Mouse (Mus musculus) ES-E14 (cell line): ENCODE measurements at regions not wholly inside any gene's neighbourhood (a gene's known extent, or its start where the extent isn't known, plus 50 kb on each side); places are given as distances from the start of the nearest gene placed in this dataset.

Source experiments
- DNase-seq: peaks from one replicate; pipeline ENCODE4 v3.0.0-alpha.2; 2013; ENCODE audit warnings: low read depth, low spot score
- H3K27ac ChIP-seq: 2 replicates; pipeline ENCODE4 v1.5.1; 2012; ENCODE audit warnings: low read depth, mild to moderate bottlenecking, low read length, moderate library complexity, mixed read lengths; ENCODE audit not compliant: poor library complexity, insufficient read depth, severe bottlenecking
- H3K36me3 ChIP-seq: 2 replicates; pipeline ENCODE4 v1.6.1; 2012; ENCODE audit warnings: mild to moderate bottlenecking, low read length, moderate library complexity, mixed read lengths; ENCODE audit not compliant: control insufficient read depth, poor library complexity, insufficient read depth, severe bottlenecking
- H3K4me1 ChIP-seq, 2 experiments: fragments of 150-350 bp in 1 of 2; sonication (generic) in 1 of 2; 2 replicates each; pipeline ENCODE4 v1.6.1; 2012; ENCODE audit warnings: low read length in 2 of 2, mild to moderate bottlenecking in 1 of 2, mixed read lengths in 1 of 2; ENCODE audit not compliant: control insufficient read depth in 2 of 2, insufficient read depth in 2 of 2, poor library complexity in 1 of 2
- H3K4me3 ChIP-seq, 2 experiments: fragments of 150-350 bp in 1 of 2; sonication (generic) in 1 of 2; 2 replicates each; pipeline ENCODE4 v1.5.1; 2012; ENCODE audit warnings: low read length in 2 of 2, low read depth in 1 of 2, mild to moderate bottlenecking in 1 of 2, mixed read lengths in 1 of 2; ENCODE audit not compliant: insufficient read depth in 1 of 2, poor library complexity in 1 of 2, severe bottlenecking in 1 of 2
- H3K9ac ChIP-seq: 2 replicates; pipeline ENCODE4 v1.6.1; 2012; ENCODE audit warnings: low read depth, mild to moderate bottlenecking, low read length, mixed read lengths; ENCODE audit not compliant: poor library complexity, insufficient read depth, severe bottlenecking
- H3K9me3 ChIP-seq: fragments of 150-350 bp; sonication (generic); 2 replicates; pipeline ENCODE4 v1.6.1; 2012; ENCODE audit warnings: low read depth, mild to moderate bottlenecking, low read length; ENCODE audit not compliant: control insufficient read depth, insufficient read depth
- HCFC1 ChIP-seq: IDR thresholded peaks from 2 replicates; pipeline ENCODE4 v1.6.1; 2012; ENCODE audit warnings: low read length, inconsistent platforms, borderline replicate concordance; ENCODE audit not compliant: insufficient read depth
- MAFK ChIP-seq: IDR thresholded peaks from 2 replicates; pipeline ENCODE4 v1.6.1; 2014; ENCODE audit warnings: mild to moderate bottlenecking, low read depth, low read length, inconsistent platforms; ENCODE audit not compliant: insufficient read depth
- ZNF384 ChIP-seq: IDR thresholded peaks from 2 replicates; pipeline ENCODE4 v1.6.1; 2012; ENCODE audit warnings: low read depth, low read length, inconsistent platforms
- in situ Hi-C, 2 experiments: fragments of 600-800 bp; cut with MboI; formaldehyde crosslinking; loops; one replicate each; pipeline ENCODE4 v1.15.1; 2025; ENCODE audit warnings: low sequenced_read_pairs in 2 of 2, inconsistent platforms in 1 of 2; ENCODE audit not compliant: unreplicated experiment in 2 of 2

DNA sequence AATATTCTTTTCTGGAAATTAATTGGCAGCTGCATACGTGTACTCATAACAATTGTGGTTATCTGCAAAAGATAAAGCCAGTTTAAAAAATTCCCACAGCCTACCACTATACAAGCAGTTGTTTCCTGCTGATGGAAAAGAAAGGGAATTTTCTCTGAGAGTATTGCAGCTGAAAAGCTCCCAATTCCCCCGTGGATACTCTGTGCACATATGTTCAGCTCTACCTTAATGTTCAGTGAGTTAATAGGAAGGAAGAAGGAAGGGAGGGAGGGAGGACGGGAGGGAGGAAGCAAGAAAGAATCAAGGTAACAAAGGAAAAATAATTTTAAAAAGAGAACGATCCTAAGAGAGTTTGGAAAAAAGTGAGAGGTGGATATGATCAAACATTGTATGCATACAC, 1333.9 kb upstream of the Slc10a2 start:
- H3K9me3 ChIP-seq, result no peaks in the 10 kb centered on the region
- H3K27ac ChIP-seq, result no peak overlapping the region
- no peak for DNase-seq
- H3K4me1 ChIP-seq, result no peaks in the 10 kb centered on the region
- no peak overlapping the region for H3K4me3 ChIP-seq
- H3K9ac ChIP-seq, result no peak overlapping the region
- H3K36me3 ChIP-seq, result no peaks in the 10 kb centered on the region
- in situ Hi-C loops, result no loop called here
- TF ChIP-seq HCFC1, result no peak
- TF ChIP-seq ZNF384, result no peak
- TF ChIP-seq MAFK, result no peak
